ENCODE assay signal across 16 mouse cellular contexts in the genomic region with DNA sequence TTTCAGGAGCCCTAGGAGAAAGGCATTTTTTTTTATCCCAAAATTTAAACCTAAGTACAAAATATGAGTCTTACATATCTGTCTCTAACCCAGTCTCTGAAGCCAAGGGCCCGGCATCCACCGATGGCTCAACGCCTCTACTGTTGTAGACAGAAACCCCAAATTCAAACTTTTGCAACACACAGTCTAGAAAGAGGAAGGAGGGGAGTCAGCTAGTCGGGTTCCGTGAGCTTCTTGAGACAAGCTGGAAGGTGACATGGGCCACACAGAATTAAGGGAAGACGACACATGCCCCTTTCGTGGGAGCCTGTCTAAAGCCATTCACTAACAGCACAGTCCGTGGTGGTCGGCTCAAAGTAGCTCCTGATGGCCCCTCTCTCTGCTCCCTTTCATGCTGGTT.
A peak's percentile ranks its signal among the peaks of the same experiment; 100 is the strongest.
DNase-seq lines count a peak whose midpoint lies in the region; ATAC-seq lines count a peak whose summit lies in the region.
"Had no signal": no experiment of that assay in that cellular context is flagged by ENCODE, and none has a peak within 500 bp of the region (broad histone marks: within the 10 kb centered on the region; RNA-seq: fewer than 3 reads in every experiment).

No protein-coding gene starts in this region.

- H3K27me3 ChIP-seq in hindbrain, embryonic 10.5 days (ENCODE audit: insufficient read depth, poor library complexity, severe bottlenecking) = no peaks in the 10 kb centered on the region
- H3K27me3 ChIP-seq in hindbrain, embryonic 16.5 days (replicated peaks; ENCODE audit: control insufficient read depth, insufficient read depth, low read length) = no peaks in the 10 kb centered on the region
- H3K27me3 ChIP-seq in neural tube, embryonic 13.5 days = no peaks in the 10 kb centered on the region
- no peaks in the 10 kb centered on the region for H3K27me3 ChIP-seq in neural tube, embryonic 15.5 days (replicated peaks)
- no peaks in the 10 kb centered on the region for H3K27me3 ChIP-seq in intestine, embryonic 15.5 days (replicated peaks)
- H3K27me3 ChIP-seq in stomach, embryonic 16.5 days (ENCODE audit: control insufficient read depth, insufficient read depth, low read length) = no peaks in the 10 kb centered on the region
- H3K27me3 ChIP-seq: forebrain, embryonic 12.5 days; kidney, embryonic 15.5 days; liver, embryonic 12.5 days had no signal

- DNase-seq in hindbrain, embryonic 10.5 days (ENCODE audit: low spot score) = no peak
- DNase-seq in frontal cortex, postnatal 25 days (ENCODE audit: low spot score in 2 of 2) = no peak
- DNase-seq in adrenal gland, adult 2 months = no peak
- DNase-seq: cerebellum, adult 8-10 months; embryo, embryonic 11 days; thymus, postnatal 4 days had no signal

- H3K4me2 ChIP-seq in hindbrain, embryonic 16.5 days (ENCODE audit: low read length) = no peak overlapping the region
- no peak overlapping the region for H3K4me2 ChIP-seq in neural tube, embryonic 13.5 days
- H3K4me2 ChIP-seq in neural tube, embryonic 15.5 days = no peak overlapping the region
- H3K4me2 ChIP-seq in intestine, embryonic 15.5 days (replicated peaks) = no peak overlapping the region
- no peak overlapping the region for H3K4me2 ChIP-seq in stomach, embryonic 16.5 days (ENCODE audit: low read depth, low read length)
- H3K4me2 ChIP-seq: forebrain, embryonic 12.5 days; kidney, embryonic 15.5 days; liver, embryonic 12.5 days had no signal

- peaks cover 40% of the 10 kb centered on the region for H3K4me1 ChIP-seq in hindbrain, embryonic 10.5 days (replicated peaks)
- H3K4me1 ChIP-seq in hindbrain, embryonic 16.5 days (ENCODE audit: control insufficient read depth, insufficient read depth, low read depth, low read length) = no peaks in the 10 kb centered on the region; the same call in 1 of the 2 replicates
- H3K4me1 ChIP-seq in neural tube, embryonic 13.5 days (replicated peaks) = peaks cover 19% of the 10 kb centered on the region
- peaks cover 22% of the 10 kb centered on the region for H3K4me1 ChIP-seq in neural tube, embryonic 15.5 days
- H3K4me1 ChIP-seq in intestine, embryonic 15.5 days (replicated peaks) = peaks cover 10% of the 10 kb centered on the region; the same call in 1 of the 2 replicates
- peaks cover 10% of the 10 kb centered on the region for H3K4me1 ChIP-seq in stomach, embryonic 16.5 days (ENCODE audit: control insufficient read depth, insufficient read depth, low read length)
- H3K4me1 ChIP-seq: forebrain, embryonic 12.5 days had no signal

- ATAC-seq in hindbrain, embryonic 16.5 days = no peak
- no peak for ATAC-seq in neural tube, embryonic 13.5 days (ENCODE audit: low read depth)
- ATAC-seq in neural tube, embryonic 15.5 days (ENCODE audit: low FRiP score) = no peak
- no peak for ATAC-seq in intestine, embryonic 15.5 days
- ATAC-seq in stomach, embryonic 16.5 days (ENCODE audit: insufficient read depth, low FRiP score) = no peak
- ATAC-seq: CD4-positive, CD25-positive, alpha-beta regulatory T cell, adult 4 months; liver, embryonic 12.5 days had no signal

- H3K9ac ChIP-seq in hindbrain, embryonic 16.5 days (ENCODE audit: low read depth, low read length) = no peak overlapping the region
- no peak overlapping the region for H3K9ac ChIP-seq in neural tube, embryonic 13.5 days
- H3K9ac ChIP-seq in neural tube, embryonic 15.5 days (replicated peaks) = no peak overlapping the region
- H3K9ac ChIP-seq in intestine, embryonic 15.5 days = no peak overlapping the region
- no peak overlapping the region; the same call in 1 of the 2 replicates for H3K9ac ChIP-seq in stomach, embryonic 16.5 days (ENCODE audit: low read length)
- H3K9ac ChIP-seq: forebrain, embryonic 12.5 days; kidney, embryonic 15.5 days; liver, embryonic 12.5 days had no signal

- 91% methylated on average over 9 of the region's 9 CpGs for WGBS in hindbrain, embryonic 10.5 days
- 89% methylated on average over 9 of the region's 9 CpGs for WGBS in hindbrain, embryonic 16.5 days
- WGBS in neural tube, embryonic 13.5 days = 87% methylated on average over 9 of the region's 9 CpGs
- 88% methylated on average over 9 of the region's 9 CpGs for WGBS in neural tube, embryonic 15.5 days
- WGBS in intestine, embryonic 15.5 days = 84% methylated on average over 9 of the region's 9 CpGs
- 89% methylated on average over 9 of the region's 9 CpGs for WGBS in stomach, embryonic 16.5 days

- H3K4me3 ChIP-seq in hindbrain, embryonic 10.5 days = no peak overlapping the region
- H3K4me3 ChIP-seq in hindbrain, embryonic 16.5 days (ENCODE audit: low read length) = no peak overlapping the region
- H3K4me3 ChIP-seq in neural tube, embryonic 13.5 days = no peak overlapping the region
- H3K4me3 ChIP-seq in neural tube, embryonic 15.5 days (replicated peaks) = no peak overlapping the region
- H3K4me3 ChIP-seq in intestine, embryonic 15.5 days (replicated peaks) = no peak overlapping the region
- no peak overlapping the region for H3K4me3 ChIP-seq in stomach, embryonic 16.5 days (replicated peaks; ENCODE audit: low read length)
- H3K4me3 ChIP-seq: forebrain, embryonic 12.5 days; kidney, embryonic 15.5 days; layer of hippocampus, adult 2 months; liver, embryonic 12.5 days had no signal

- H3K36me3 ChIP-seq in hindbrain, embryonic 10.5 days = no peaks in the 10 kb centered on the region
- no peaks in the 10 kb centered on the region for H3K36me3 ChIP-seq in hindbrain, embryonic 16.5 days (ENCODE audit: control insufficient read depth, insufficient read depth, low read length)
- H3K36me3 ChIP-seq in neural tube, embryonic 13.5 days = no peaks in the 10 kb centered on the region
- H3K36me3 ChIP-seq in neural tube, embryonic 15.5 days = no peaks in the 10 kb centered on the region
- H3K36me3 ChIP-seq in intestine, embryonic 15.5 days = no peaks in the 10 kb centered on the region
- H3K36me3 ChIP-seq in stomach, embryonic 16.5 days (ENCODE audit: control insufficient read depth, insufficient read depth, low read length) = no peaks in the 10 kb centered on the region
- H3K36me3 ChIP-seq: forebrain, embryonic 12.5 days; kidney, embryonic 15.5 days; liver, embryonic 12.5 days had no signal

- H3K9me3 ChIP-seq in hindbrain, embryonic 10.5 days = 0 out of 2 replicates have a peak, but pooled peaks cover 3% of the 10 kb centered on the region
- no peaks in the 10 kb centered on the region for H3K9me3 ChIP-seq in hindbrain, embryonic 16.5 days (ENCODE audit: control insufficient read depth, low read length)
- no peaks in the 10 kb centered on the region for H3K9me3 ChIP-seq in neural tube, embryonic 13.5 days
- H3K9me3 ChIP-seq in neural tube, embryonic 15.5 days (replicated peaks) = no peaks in the 10 kb centered on the region
- H3K9me3 ChIP-seq in intestine, embryonic 15.5 days = no peaks in the 10 kb centered on the region
- no peaks in the 10 kb centered on the region for H3K9me3 ChIP-seq in stomach, embryonic 16.5 days (replicated peaks; ENCODE audit: control insufficient read depth, low read length)
- H3K9me3 ChIP-seq: forebrain, embryonic 12.5 days; kidney, embryonic 15.5 days; liver, embryonic 12.5 days had no signal

- H3K27ac ChIP-seq in hindbrain, embryonic 10.5 days = peak overlapping the region; percentile 64
- H3K27ac ChIP-seq in hindbrain, embryonic 16.5 days (ENCODE audit: low read depth, low read length) = no peak overlapping the region
- 0 out of 2 replicates have a peak overlapping the region, but pooled peaks have one; percentile 18 for H3K27ac ChIP-seq in neural tube, embryonic 13.5 days (replicated peaks)
- no peak overlapping the region for H3K27ac ChIP-seq in neural tube, embryonic 15.5 days (replicated peaks)
- H3K27ac ChIP-seq in intestine, embryonic 15.5 days = 0 out of 2 replicates have a peak overlapping the region, but pooled peaks have one; percentile 56
- H3K27ac ChIP-seq in stomach, embryonic 16.5 days (ENCODE audit: low read length) = peak overlapping the region; percentile 77
- H3K27ac ChIP-seq: forebrain, embryonic 12.5 days; kidney, embryonic 15.5 days; layer of hippocampus, adult 2 months; liver, embryonic 12.5 days had no signal

Comparison
In these comparisons a context has a peak if more than half of its experiments do, and no peak if none do; other contexts are left out.
1. H3K27ac ChIP-seq: peak in hindbrain, embryonic 10.5 days (single experiment), neural tube, embryonic 13.5 days (single experiment), intestine, embryonic 15.5 days (single experiment) and stomach, embryonic 16.5 days (single experiment); none in hindbrain, embryonic 16.5 days (single experiment) and neural tube, embryonic 15.5 days (single experiment).